Mouse (Mus musculus) kidney, adult 2 months (tissue): ENCODE results near the gene Sh3bp4. TPM values are rescaled to one million over a fixed set of nuclear protein-coding genes. Genes with fewer than 3 reads are reported as not detected.

Source experiments
- DNase-seq: peaks from one replicate; pipeline ENCODE4 v3.0.0; 2021
- H3K27ac ChIP-seq: fragments of 200-500 bp; 2 replicates; pipeline ENCODE4 v1.5.1; 2012; ENCODE audit warnings: low read depth, low read length, control low read depth, inconsistent platforms; ENCODE audit not compliant: insufficient read depth
- H3K27me3 ChIP-seq: fragments of 200-500 bp; replicated peaks from 2 replicates; pipeline ENCODE4 v1.6.1; 2012; ENCODE audit warnings: mild to moderate bottlenecking, moderate library complexity, low read length, inconsistent platforms; ENCODE audit not compliant: control insufficient read depth, insufficient read depth
- H3K36me3 ChIP-seq: fragments of 200-500 bp; 2 replicates; pipeline ENCODE4 v1.6.1; 2012; ENCODE audit warnings: mild to moderate bottlenecking, moderate library complexity, low read length, inconsistent platforms; ENCODE audit not compliant: control insufficient read depth, insufficient read depth
- H3K4me1 ChIP-seq: fragments of 200-500 bp; 2 replicates; pipeline ENCODE4 v1.6.1; 2011; ENCODE audit warnings: low read length; ENCODE audit not compliant: control insufficient read depth, insufficient read depth
- H3K4me3 ChIP-seq: fragments of 200-500 bp; 2 replicates; pipeline ENCODE4 v1.5.1; 2011; ENCODE audit warnings: mild to moderate bottlenecking, low read depth, low read length, control low read depth; ENCODE audit not compliant: insufficient read depth
- CTCF ChIP-seq: fragments of 200-500 bp; conservative IDR thresholded peaks from 2 replicates; pipeline ENCODE4 v1.5.1; 2011; ENCODE audit warnings: low read depth, mild to moderate bottlenecking, control low read depth, low read length, moderate library complexity, mixed read lengths; ENCODE audit not compliant: insufficient read depth, insufficient read length
- POLR2A ChIP-seq: fragments of 200-500 bp; IDR thresholded peaks from one replicate; pipeline ENCODE4 v1.6.1; 2011; ENCODE audit warnings: low read depth, low read length, control low read depth
- WGBS: fragments of 180-500 bp; shearing (Covaris S2); methylation state at CpG from one replicate; pipeline ENCODE4 v1.1.7; 2018; 5-methylcytosine and 5-hydroxymethylcytosine counted together
- polyA plus RNA-seq: library from polyadenylated mRNA; depleted of rRNA; stranded (reverse); fragments of >200 nt; gene quantifications from 2 replicates; pipeline ENCODE4 v1.2.3, GENCODE M21; 2012

The Sh3bp4 gene
- polyA plus RNA-seq, 1 experiment, result 14.8 TPM

GRCm38 (mm10) chr1:89122376-89122775, 52.2 kb downstream of the Sh3bp4 start:
- Histone ChIP-seq H3K27ac (no peak overlapping the region), H3K36me3 (no peaks in the 10 kb centered on the region), H3K4me1 (peaks cover 21% of the 10 kb centered on the region), H3K27me3 (no peaks in the 10 kb centered on the region), H3K4me3 (no peak overlapping the region)
- no peak for DNase-seq
- 83% methylated on average over 5 of the region's 5 CpGs for WGBS
- TF ChIP-seq CTCF (no peak), POLR2A (no peak)

GRCm38 (mm10) chr1:89124076-89124475, 53.9 kb downstream of the Sh3bp4 start:
- Histone ChIP-seq H3K27ac (no peak overlapping the region), H3K36me3 (no peaks in the 10 kb centered on the region), H3K4me1 (peaks cover 13% of the 10 kb centered on the region), H3K27me3 (no peaks in the 10 kb centered on the region), H3K4me3 (no peak overlapping the region)
- 52% methylated on average over 7 of the region's 7 CpGs for WGBS
- peak; percentile 56 for DNase-seq
- no peak for TF ChIP-seq CTCF
- TF ChIP-seq POLR2A, result no peak

DNA sequence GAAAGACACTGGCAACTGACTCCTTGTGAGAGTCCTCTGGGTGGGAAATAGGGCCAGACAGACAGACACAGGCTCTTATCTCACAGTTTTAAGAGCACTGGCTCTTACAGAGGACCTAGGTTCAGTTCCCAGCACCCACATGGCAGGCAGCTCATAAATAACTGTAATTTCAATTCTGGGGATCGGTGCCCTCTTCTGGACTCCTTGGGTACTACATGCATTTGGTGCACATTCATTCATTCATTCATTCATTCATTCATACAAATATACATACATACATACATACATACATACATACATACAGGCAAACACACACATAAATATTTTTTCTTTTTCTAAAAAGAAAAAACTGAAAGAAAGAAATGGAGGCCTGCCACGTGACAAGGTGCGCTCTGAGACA, 56.9 kb downstream of the Sh3bp4 start:
- Histone ChIP-seq H3K4me1 (0 out of 2 replicates have a peak, but pooled peaks cover 4% of the 10 kb centered on the region), H3K27me3 (no peaks in the 10 kb centered on the region), H3K27ac (no peak overlapping the region), H3K4me3 (no peak overlapping the region), H3K36me3 (no peaks in the 10 kb centered on the region)
- no peak for TF ChIP-seq CTCF
- WGBS, result 97% methylated on average over 3 of the region's 3 CpGs
- no peak for DNase-seq

GRCm38 (mm10) chr1:89130429-89130828, 60.2 kb downstream of the Sh3bp4 start:
- 91% methylated on average over 6 of the region's 6 CpGs for WGBS
- no peak for DNase-seq
- TF ChIP-seq POLR2A, result no peak
- no peak for TF ChIP-seq CTCF
- peaks cover 6% of the 10 kb centered on the region; the same call in 1 of the 2 replicates for H3K4me1 ChIP-seq
- no peaks in the 10 kb centered on the region for H3K27me3 ChIP-seq
- no peak overlapping the region for H3K27ac ChIP-seq
- no peak overlapping the region for H3K4me3 ChIP-seq
- no peaks in the 10 kb centered on the region for H3K36me3 ChIP-seq

GRCm38 (mm10) chr1:89131018-89131540, 60.9 kb downstream of the Sh3bp4 start:
- peaks cover 11% of the 10 kb centered on the region; the same call in 1 of the 2 replicates for H3K4me1 ChIP-seq
- no peak overlapping the region for H3K27ac ChIP-seq
- no peak overlapping the region for H3K4me3 ChIP-seq
- TF ChIP-seq CTCF (no peak), POLR2A (no peak)
- DNase-seq, result no peak
- H3K36me3 ChIP-seq, result no peaks in the 10 kb centered on the region
- no peaks in the 10 kb centered on the region for H3K27me3 ChIP-seq
- WGBS, result 80% methylated on average over 14 of the region's 14 CpGs

GRCm38 (mm10) chr1:89131707-89132106, 61.5 kb downstream of the Sh3bp4 start:
- H3K36me3 ChIP-seq, result no peaks in the 10 kb centered on the region
- H3K4me1 ChIP-seq, result peaks cover 11% of the 10 kb centered on the region; the same call in 1 of the 2 replicates
- H3K27me3 ChIP-seq, result no peaks in the 10 kb centered on the region
- no peak overlapping the region for H3K27ac ChIP-seq
- no peak for TF ChIP-seq POLR2A
- TF ChIP-seq CTCF, result no peak
- WGBS, result 55% methylated on average over 8 of the region's 8 CpGs
- DNase-seq, result peak; percentile 78
- no peak overlapping the region for H3K4me3 ChIP-seq

DNA sequence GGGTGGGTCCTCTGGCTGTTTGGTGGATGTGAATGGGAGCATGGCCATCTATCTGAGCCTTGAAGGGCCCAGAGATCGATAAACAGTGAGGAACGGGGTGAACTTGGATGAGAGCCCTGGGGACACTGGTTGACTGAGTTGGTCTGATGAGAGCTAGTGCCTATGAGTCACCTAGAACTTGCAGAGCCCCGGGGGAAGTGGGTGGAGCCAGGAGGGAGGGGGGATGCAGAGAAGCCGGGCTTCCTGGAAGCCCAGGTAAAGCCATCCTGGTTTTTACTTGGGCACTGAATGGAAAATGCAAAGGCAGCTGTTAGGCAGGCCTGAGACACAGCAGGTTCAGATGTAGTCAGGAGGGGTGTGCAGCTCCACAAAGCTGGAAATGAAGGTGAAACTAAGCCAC, 63.1 kb downstream of the Sh3bp4 start:
- Histone ChIP-seq H3K27ac (peak overlapping the region; percentile 42), H3K27me3 (no peaks in the 10 kb centered on the region), H3K36me3 (no peaks in the 10 kb centered on the region), H3K4me1 (peaks cover 15% of the 10 kb centered on the region; the same call in 1 of the 2 replicates), H3K4me3 (no peak overlapping the region)
- TF ChIP-seq POLR2A (no peak), CTCF (no peak)
- DNase-seq, result peak; percentile 73
- WGBS, result 39% methylated on average over 4 of the region's 4 CpGs
